Comparison of ENCODE assay signal across 8 mouse cellular contexts in genomic region chr14:98589846-98590245, GRCm38 (mm10).
DNase-seq lines count a peak whose midpoint lies in the region; ATAC-seq lines count a peak whose summit lies in the region.

No protein-coding gene starts in this region.

- H3K27ac ChIP-seq in neural tube, embryonic 15.5 days (replicated peaks): no peak overlapping the region

- no peak overlapping the region for H3K4me2 ChIP-seq in neural tube, embryonic 15.5 days

- H3K36me3 ChIP-seq in neural tube, embryonic 15.5 days: no peaks in the 10 kb centered on the region

- H3K4me3 ChIP-seq in neural tube, embryonic 15.5 days (replicated peaks): no peak overlapping the region

- H3K9ac ChIP-seq in neural tube, embryonic 15.5 days (replicated peaks): no peak overlapping the region

- H3K4me1 ChIP-seq in neural tube, embryonic 15.5 days: no peaks in the 10 kb centered on the region

- no peaks in the 10 kb centered on the region for H3K9me3 ChIP-seq in neural tube, embryonic 15.5 days (replicated peaks)

- 10% methylated on average over 4 of the region's 4 CpGs for WGBS in neural tube, embryonic 15.5 days

- peak; percentile 10 to 35 for DNase-seq in cerebellum, postnatal 10 days
- DNase-seq in cerebellum, adult 9-10 months: no peak
- peak; percentile 6 for DNase-seq in right cerebral cortex, postnatal 14 days
- no peak for DNase-seq in right cerebral cortex, postnatal 25 days
- peak; percentile 22 to 25 for DNase-seq in frontal cortex, postnatal 36 days (ENCODE audit: low spot score in 2 of 2)
- DNase-seq in left cerebral cortex, postnatal 14 days (ENCODE audit: low spot score in 2 of 2): peak; percentile 29 to 34
- DNase-seq in cerebellum, adult 11-12 months: no peak

- ATAC-seq in neural tube, embryonic 15.5 days (ENCODE audit: low FRiP score): peak; percentile 66

- intact Hi-C loops in left cerebral cortex, postnatal 14 days (cut with DNase I): no loop called here

- H3K27me3 ChIP-seq in neural tube, embryonic 15.5 days (replicated peaks): no peaks in the 10 kb centered on the region

Comparison
In these comparisons a context has a peak if more than half of its experiments do, and no peak if none do; other contexts are left out.
1. DNase-seq: peak in cerebellum, postnatal 10 days (2 of 2), right cerebral cortex, postnatal 14 days (single experiment), frontal cortex, postnatal 36 days (2 of 2) and left cerebral cortex, postnatal 14 days (2 of 2); none in cerebellum, adult 9-10 months (single experiment), right cerebral cortex, postnatal 25 days (single experiment) and cerebellum, adult 11-12 months (single experiment).